Mouse (Mus musculus) liver, embryonic 14.5 days (tissue): ENCODE results near the gene Gpatch8. TPM values are rescaled to one million over a fixed set of nuclear protein-coding genes. Genes with fewer than 3 reads are reported as not detected.

Experiments used
- ATAC-seq: fragments of 200-750 bp; cut with Nextera tagmentation; 2 replicates; pipeline ENCODE4 v1.8.0; 2017; ENCODE audit warnings: moderate number of reproducible peaks, mild to moderate bottlenecking, moderate library complexity; ENCODE audit not compliant: insufficient read depth
- DNase-seq, 3 experiments: peaks; one replicate each; pipeline ENCODE4 v3.0.0-alpha.2; 2012 to 2013; ENCODE audit warnings: low read depth in 3 of 3, low spot score in 3 of 3
- H3K27ac ChIP-seq: fragments of 300-500 bp; sonication (generic); 2 replicates; pipeline ENCODE4 v1.5.1; 2014; ENCODE audit warnings: moderate library complexity, mild to moderate bottlenecking, control low read depth, inconsistent platforms
- H3K27me3 ChIP-seq: fragments of 300-500 bp; sonication (generic); 2 replicates; pipeline ENCODE4 v1.6.1; 2014; ENCODE audit warnings: mild to moderate bottlenecking, low read length, moderate library complexity; ENCODE audit not compliant: control insufficient read depth, insufficient read depth
- H3K36me3 ChIP-seq: fragments of 300-500 bp; sonication (generic); replicated peaks from 2 replicates; pipeline ENCODE4 v1.6.1; 2014; ENCODE audit warnings: low read depth; ENCODE audit not compliant: control insufficient read depth, insufficient read depth
- H3K4me1 ChIP-seq, 2 experiments: fragments of 200-500 bp in 1 of 2; fragments of 300-500 bp in 1 of 2; sonication (generic) in 1 of 2; replicated peaks; 2 replicates each; pipeline ENCODE4 v1.6.1; 2012 to 2014; ENCODE audit warnings: antibody characterized with exemption in 1 of 2, inconsistent platforms in 1 of 2, low read length in 1 of 2; ENCODE audit not compliant: control insufficient read depth in 2 of 2, insufficient read depth in 2 of 2
- H3K4me2 ChIP-seq: fragments of 300-500 bp; sonication (generic); 2 replicates; pipeline ENCODE4 v1.6.1; 2014; ENCODE audit warnings: low read depth, mild to moderate bottlenecking, control low read depth, moderate library complexity
- H3K4me3 ChIP-seq, 2 experiments: fragments of 200-500 bp in 1 of 2; fragments of 300-500 bp in 1 of 2; sonication (generic) in 1 of 2; 2 replicates each; pipeline ENCODE4 v1.5.1; 2012 to 2014; ENCODE audit warnings: low read depth in 2 of 2, low read length in 2 of 2, mild to moderate bottlenecking in 2 of 2, control low read depth in 1 of 2, inconsistent platforms in 1 of 2, moderate library complexity in 1 of 2; ENCODE audit not compliant: insufficient read depth in 1 of 2
- H3K9ac ChIP-seq: fragments of 300-500 bp; sonication (generic); replicated peaks from 2 replicates; pipeline ENCODE4 v1.6.1; 2014; ENCODE audit warnings: mild to moderate bottlenecking, control low read depth, moderate library complexity
- H3K9me3 ChIP-seq: fragments of 300-500 bp; sonication (generic); 2 replicates; pipeline ENCODE4 v1.6.1; 2016; ENCODE audit warnings: low read length, mixed read lengths; ENCODE audit not compliant: control insufficient read depth
- CTCF ChIP-seq: IDR thresholded peaks from 2 replicates; pipeline ENCODE4 v1.5.1; 2016; ENCODE audit warnings: antibody characterized with exemption, low read depth, control low read depth
- EP300 ChIP-seq: IDR thresholded peaks from 2 replicates; pipeline ENCODE4 v1.6.1; 2016; ENCODE audit warnings: antibody characterized with exemption, low read depth
- WGBS: fragments of 180-500 bp; shearing (Covaris S2); extraction: QIAGEN DNeasy Blood & Tissue Kit; methylation state at CpG from one replicate; pipeline ENCODE4 v1.1.7; 2014; ENCODE audit not compliant: insufficient replicate concordance; 5-methylcytosine and 5-hydroxymethylcytosine counted together
- polyA plus RNA-seq, 2 experiments: library from polyadenylated mRNA; depleted of rRNA in 1 of 2; stranded (reverse) in 1 of 2; unstranded in 1 of 2; fragments of >200 nt; fragmentation: Nextera tagmentation in 1 of 2; extraction: Ambion mirVana in 1 of 2; gene quantifications; 2 replicates each; pipeline versions ENCODE4 v1.2.1 to v1.2.3; 2012 to 2014

Gpatch8 gene
- polyA plus RNA-seq, 2 experiments, result 7.5 to 14.1 TPM

GRCm38 (mm10) chr11:102469648-102470357 is 86.4 kb downstream of the Gpatch8 start, which contains the start of gene Itga2b:
TSS of gene Itga2b (minus strand) at chr11:102470122.
- peak; percentile 54 to 60 (median 60) for DNase-seq
- Histone ChIP-seq H3K27ac (peak within 1 kb of the TSS; percentile 47), H3K36me3 (no peaks in the 10 kb centered on the region), H3K9me3 (no peaks in the 10 kb centered on the region), H3K4me2 (peak within 1 kb of the TSS; percentile 55), H3K4me1 (peaks cover 22 to 39% of the 10 kb centered on the region in 2 experiments), H3K27me3 (no peaks in the 10 kb centered on the region), H3K4me3 (peak within 1 kb of the TSS; percentile 22 to 59), H3K9ac (peak within 1 kb of the TSS; percentile 49)
- TF ChIP-seq CTCF (no peak), EP300 (peak; percentile 67; the same call in 1 of the 2 replicates)
- peak; percentile 73 for ATAC-seq
- WGBS, result 10% methylated on average over 11 of the region's 11 CpGs

DNA sequence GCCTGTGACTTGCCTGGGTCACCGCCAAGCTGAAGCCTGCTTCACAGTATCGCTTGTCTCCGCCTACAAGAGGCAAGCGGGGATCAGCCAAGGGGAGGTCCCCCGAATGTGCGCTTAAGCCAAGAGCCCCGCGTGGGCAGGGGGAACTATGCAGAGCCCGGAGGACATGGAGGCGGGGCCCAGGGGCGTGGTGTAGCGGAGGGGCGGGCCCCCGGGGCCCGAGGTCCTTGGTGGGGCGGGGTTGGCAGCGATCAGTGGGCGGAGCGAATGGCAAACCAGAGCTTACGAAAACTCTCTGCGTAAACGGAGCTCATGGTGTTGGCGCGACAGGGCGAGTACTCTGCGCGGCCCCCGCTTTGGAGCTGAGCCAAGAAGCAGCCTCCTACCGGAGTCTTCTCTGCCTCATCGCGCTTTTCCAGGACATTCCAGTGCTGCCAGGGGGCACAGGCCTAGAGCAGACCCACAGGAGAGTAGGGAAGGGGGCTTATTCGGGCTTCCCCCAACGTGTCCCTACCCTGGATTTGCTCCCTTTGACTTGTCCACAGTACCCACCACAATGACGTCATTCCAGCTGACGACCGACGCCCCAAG is 89.1 kb downstream of the Gpatch8 start:
- peaks cover 22 to 39% of the 10 kb centered on the region in 2 experiments for H3K4me1 ChIP-seq
- no peaks in the 10 kb centered on the region for H3K9me3 ChIP-seq
- H3K4me3 ChIP-seq, result peak overlapping the region; percentile 37 to 52
- peak; percentile 82 for ATAC-seq
- H3K36me3 ChIP-seq, result no peaks in the 10 kb centered on the region
- peak overlapping the region; percentile 67 for H3K4me2 ChIP-seq
- H3K27me3 ChIP-seq, result no peaks in the 10 kb centered on the region
- peak overlapping the region; percentile 23 for H3K9ac ChIP-seq
- peak; percentile 77 to 84 (median 82) for DNase-seq
- under 1% methylated on average over 37 of the region's 37 CpGs for WGBS
- no peak overlapping the region for H3K27ac ChIP-seq
- TF ChIP-seq CTCF, result no peak
- TF ChIP-seq EP300, result no peak

DNA sequence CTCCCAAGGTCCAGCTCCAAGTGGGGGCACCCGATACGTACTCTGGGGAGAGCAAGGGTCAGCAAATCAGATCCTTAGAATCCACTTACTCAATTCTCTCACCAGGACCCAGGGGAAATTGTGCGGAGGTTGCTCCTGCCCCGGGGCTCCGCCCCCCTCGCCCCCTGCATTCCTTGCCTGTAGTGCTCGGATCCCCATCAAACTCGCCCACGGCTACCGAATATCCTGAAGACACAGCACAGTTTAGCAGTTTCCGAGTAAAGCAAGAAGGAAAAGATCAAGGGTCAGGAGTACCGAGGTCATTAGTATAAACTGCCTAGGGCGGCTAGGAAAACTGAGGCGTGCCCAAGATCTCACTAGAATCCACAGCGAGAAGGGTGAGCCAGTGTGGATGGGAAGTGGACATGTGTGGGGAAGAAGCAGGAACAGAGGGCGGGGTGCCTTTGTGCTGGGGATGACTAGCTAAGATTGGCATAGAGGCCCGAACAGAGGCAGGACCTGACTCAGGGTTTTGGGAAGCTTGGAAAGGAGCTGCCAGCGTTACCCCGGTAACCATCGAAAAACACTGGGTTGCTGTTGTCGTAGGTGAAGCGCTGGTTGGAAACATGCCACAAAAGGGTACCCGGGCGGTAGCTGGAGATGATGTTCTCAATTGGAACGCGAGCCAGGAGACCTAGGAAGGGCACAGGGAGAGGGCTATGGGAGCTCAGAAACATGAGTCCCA is 90.3 kb downstream of the Gpatch8 start:
- Histone ChIP-seq H3K27me3 (no peaks in the 10 kb centered on the region), H3K9me3 (no peaks in the 10 kb centered on the region), H3K9ac (no peak overlapping the region), H3K36me3 (no peaks in the 10 kb centered on the region), H3K4me2 (no peak overlapping the region), H3K4me3 (no peak overlapping the region), H3K27ac (no peak overlapping the region), H3K4me1 (peaks cover 22 to 39% of the 10 kb centered on the region in 2 experiments)
- 73% methylated on average over 26 of the region's 26 CpGs for WGBS
- ATAC-seq, result no peak
- no peak for DNase-seq
- TF ChIP-seq CTCF (no peak), EP300 (no peak)

- TF ChIP-seq CTCF (no peak), EP300 (no peak)
- 93% methylated on average over 6 of the region's 6 CpGs for WGBS
- H3K9me3 ChIP-seq, result no peaks in the 10 kb centered on the region
Observed at GRCm38 (mm10) chr11:102464901-102465300, 91.3 kb downstream of the Gpatch8 start.

GRCm38 (mm10) chr11:102461764-102462163 is 94.4 kb downstream of the Gpatch8 start:
- no peak overlapping the region for H3K4me2 ChIP-seq
- WGBS, result 45% methylated on average over 3 of the region's 3 CpGs
- no peaks in the 10 kb centered on the region for H3K27me3 ChIP-seq
- no peaks in the 10 kb centered on the region for H3K36me3 ChIP-seq
- H3K4me3 ChIP-seq, result no peak overlapping the region
- no peak for DNase-seq
- no peaks in the 10 kb centered on the region for H3K9me3 ChIP-seq
- H3K9ac ChIP-seq, result no peak overlapping the region
- no peak for ATAC-seq
- no peak for TF ChIP-seq CTCF
- TF ChIP-seq EP300, result no peak
- no peak overlapping the region for H3K27ac ChIP-seq
- peaks cover 0 to 8% of the 10 kb centered on the region in 2 experiments; a peak in 2 of 4 replicates for H3K4me1 ChIP-seq

More at GRCm38 (mm10) chr11:102464901-102465300, 91.3 kb downstream of the Gpatch8 start:
- Histone ChIP-seq H3K4me3 (no peak overlapping the region), H3K4me2 (no peak overlapping the region), H3K36me3 (no peaks in the 10 kb centered on the region), H3K9ac (no peak overlapping the region), H3K27ac (no peak overlapping the region), H3K27me3 (no peaks in the 10 kb centered on the region), H3K4me1 (peaks cover 14 to 34% of the 10 kb centered on the region in 2 experiments)
- ATAC-seq, result no peak
- no peak for DNase-seq
